Mouse (Mus musculus) ES-Bruce4 (cell line): ENCODE data around the gene Csnk1g2.
A peak's percentile ranks its signal among the peaks of the same experiment; 100 is the strongest.

Experiments used
- CTCF ChIP-seq: IDR thresholded peaks from one replicate; pipeline ENCODE4 v1.8.1; 2011; ENCODE audit warnings: low read depth, low read length
- EP300 ChIP-seq: IDR thresholded peaks from 2 replicates; pipeline ENCODE4 v1.6.1; 2011; ENCODE audit warnings: low read depth, low read length; ENCODE audit not compliant: insufficient read depth
- POLR2A ChIP-seq: IDR thresholded peaks from one replicate; pipeline ENCODE4 v1.8.1; 2011; ENCODE audit warnings: low read length; ENCODE audit not compliant: insufficient read depth

DNA sequence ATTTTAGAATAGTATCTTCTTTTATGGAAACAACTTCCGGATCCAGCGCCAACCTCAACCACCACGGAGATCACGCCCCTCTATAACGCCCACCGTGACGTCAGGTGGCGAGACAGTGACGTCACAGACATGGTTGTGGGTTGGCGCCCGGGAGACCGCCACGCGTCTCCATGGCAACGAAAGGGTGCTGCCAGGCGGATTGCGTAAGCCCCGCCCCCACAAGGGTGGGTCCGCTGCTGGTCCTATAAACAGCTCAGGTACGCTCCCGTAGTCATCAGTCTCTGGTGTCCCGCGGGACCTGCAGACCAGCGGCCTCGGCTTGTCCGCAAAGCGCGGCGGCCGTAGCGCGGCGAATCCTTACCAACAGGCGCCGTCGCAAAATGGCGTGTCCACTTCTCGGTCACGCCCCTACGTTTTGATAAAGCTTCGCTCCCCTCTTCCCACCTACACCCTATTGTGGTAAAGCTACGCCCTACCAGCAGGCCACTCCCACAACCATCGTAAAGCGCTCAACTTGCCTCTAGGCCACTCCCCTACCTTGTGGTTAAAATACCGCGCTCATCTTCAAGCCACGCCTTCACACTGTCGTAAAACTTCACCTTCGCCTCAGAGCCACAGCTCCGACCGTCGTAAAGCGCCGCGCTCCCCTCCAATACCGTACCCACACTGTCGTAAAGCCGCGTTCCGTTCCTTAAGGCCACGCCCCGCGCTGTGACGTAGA, 538 bp upstream of the Csnk1g2 start:
- peak; percentile 59 for TF ChIP-seq POLR2A
- no peak for TF ChIP-seq CTCF
- TF ChIP-seq EP300 = peak; percentile 42; the same call in 1 of the 2 replicates
